Mouse (Mus musculus) heart, embryonic 12.5 days (tissue): ENCODE measurements around the gene Sec14l3. TPM values are rescaled to one million over a fixed set of nuclear protein-coding genes. Genes with fewer than 3 reads are reported as not detected.
"Not testable (repeated sequence)": the region's sequence is repeated elsewhere in the genome, so short reads cannot be mapped to it uniquely, and the experiment has no call there.

Experiments
- ATAC-seq: fragments of 200-750 bp; cut with Nextera tagmentation; 2 replicates; pipeline ENCODE4 v1.8.0; 2017; ENCODE audit warnings: moderate TSS enrichment, moderate library complexity; ENCODE audit not compliant: insufficient number of reproducible peaks, low FRiP score
- H3K27ac ChIP-seq: fragments of 300-500 bp; sonication (generic); 2 replicates; pipeline ENCODE4 v1.5.1; 2016; ENCODE audit warnings: mild to moderate bottlenecking, moderate library complexity; ENCODE audit not compliant: poor library complexity, severe bottlenecking
- H3K27me3 ChIP-seq: fragments of 300-500 bp; sonication (generic); replicated peaks from 2 replicates; pipeline ENCODE4 v1.6.1; 2016; ENCODE audit warnings: mild to moderate bottlenecking, moderate library complexity
- H3K36me3 ChIP-seq: fragments of 300-500 bp; sonication (generic); 2 replicates; pipeline ENCODE4 v1.6.1; 2016; ENCODE audit warnings: mild to moderate bottlenecking, moderate library complexity
- H3K4me1 ChIP-seq: fragments of 300-500 bp; sonication (generic); replicated peaks from 2 replicates; pipeline ENCODE4 v1.6.1; 2016; ENCODE audit warnings: mild to moderate bottlenecking
- H3K4me2 ChIP-seq: fragments of 300-500 bp; sonication (generic); 2 replicates; pipeline ENCODE4 v1.6.1; 2016; ENCODE audit warnings: mild to moderate bottlenecking, moderate library complexity
- H3K4me3 ChIP-seq: fragments of 300-500 bp; sonication (generic); 2 replicates; pipeline ENCODE4 v1.5.1; 2016; ENCODE audit warnings: mild to moderate bottlenecking
- H3K9ac ChIP-seq: fragments of 300-500 bp; sonication (generic); 2 replicates; pipeline ENCODE4 v1.6.1; 2016; ENCODE audit warnings: mild to moderate bottlenecking, moderate library complexity
- H3K9me3 ChIP-seq: fragments of 300-500 bp; sonication (generic); replicated peaks from 2 replicates; pipeline ENCODE4 v1.6.1; 2016; ENCODE audit warnings: mild to moderate bottlenecking, moderate library complexity
- WGBS: fragments of 180-500 bp; shearing (Covaris S2); methylation state at CpG from one replicate; pipeline ENCODE4 v1.1.7; 2016; 5-methylcytosine and 5-hydroxymethylcytosine counted together
- polyA plus RNA-seq: library from polyadenylated mRNA; unstranded; fragments of >200 nt; fragmentation: Nextera tagmentation; extraction: Ambion mirVana; gene quantifications from 2 replicates; pipeline ENCODE4 v1.2.1, GENCODE M21; 2016

Sec14l3 gene
- polyA plus RNA-seq, 1 experiment from 2014 or later, result not detected

GRCm38 (mm10) chr11:4105444-4105843 is 40.8 kb downstream of the Sec14l3 start:
- no peaks in the 10 kb centered on the region for H3K9me3 ChIP-seq
- no peak overlapping the region for H3K4me2 ChIP-seq
- no peak for ATAC-seq
- WGBS, result 69% methylated on average over 6 of the region's 6 CpGs
- H3K27ac ChIP-seq, result no peak overlapping the region
- no peak overlapping the region for H3K4me3 ChIP-seq
- H3K9ac ChIP-seq, result no peak overlapping the region
- no peaks in the 10 kb centered on the region for H3K36me3 ChIP-seq
- H3K27me3 ChIP-seq, result no peaks in the 10 kb centered on the region
- H3K4me1 ChIP-seq, result no peaks in the 10 kb centered on the region

- 88% methylated on average over 6 of the region's 6 CpGs for WGBS
- not testable (repeated sequence) for H3K9me3 ChIP-seq, H3K4me1 ChIP-seq, ATAC-seq, H3K36me3 ChIP-seq, H3K4me3 ChIP-seq, H3K9ac ChIP-seq, H3K4me2 ChIP-seq, H3K27me3 ChIP-seq, H3K27ac ChIP-seq
Measured at GRCm38 (mm10) chr11:4107901-4108300, 43.3 kb downstream of the Sec14l3 start.

GRCm38 (mm10) chr11:4108691-4109090 is 44.0 kb downstream of the Sec14l3 start:
- WGBS, result 73% methylated on average over 7 of the region's 7 CpGs
- Histone ChIP-seq H3K4me3 (no peak overlapping the region), H3K27me3 (no peaks in the 10 kb centered on the region), H3K4me1 (no peaks in the 10 kb centered on the region), H3K9ac (no peak overlapping the region), H3K27ac (no peak overlapping the region), H3K9me3 (no peaks in the 10 kb centered on the region), H3K4me2 (no peak overlapping the region), H3K36me3 (no peaks in the 10 kb centered on the region)
- no peak for ATAC-seq

GRCm38 (mm10) chr11:4112033-4112432 is 47.4 kb downstream of the Sec14l3 start:
- 81% methylated on average over 4 of the region's 4 CpGs for WGBS
- H3K9me3 ChIP-seq, result no peaks in the 10 kb centered on the region
- H3K9ac ChIP-seq, result no peak overlapping the region
- H3K36me3 ChIP-seq, result no peaks in the 10 kb centered on the region
- ATAC-seq, result no peak
- peaks cover 5% of the 10 kb centered on the region for H3K4me1 ChIP-seq
- H3K27me3 ChIP-seq, result peaks cover 11% of the 10 kb centered on the region
- H3K4me2 ChIP-seq, result no peak overlapping the region
- H3K27ac ChIP-seq, result no peak overlapping the region
- no peak overlapping the region for H3K4me3 ChIP-seq

GRCm38 (mm10) chr11:4112861-4113260 is 48.2 kb downstream of the Sec14l3 start:
- H3K4me2 ChIP-seq, result no peak overlapping the region
- peaks cover 20% of the 10 kb centered on the region for H3K27me3 ChIP-seq
- no peak overlapping the region for H3K27ac ChIP-seq
- H3K9ac ChIP-seq, result no peak overlapping the region
- 78% methylated on average over 6 of the region's 6 CpGs for WGBS
- H3K4me3 ChIP-seq, result no peak overlapping the region
- H3K36me3 ChIP-seq, result no peaks in the 10 kb centered on the region
- peaks cover 13% of the 10 kb centered on the region for H3K4me1 ChIP-seq
- no peak for ATAC-seq
- no peaks in the 10 kb centered on the region for H3K9me3 ChIP-seq

GRCm38 (mm10) chr11:4113496-4113895 is 48.9 kb downstream of the Sec14l3 start:
- Histone ChIP-seq H3K9me3 (no peaks in the 10 kb centered on the region), H3K4me1 (peaks cover 19% of the 10 kb centered on the region), H3K36me3 (no peaks in the 10 kb centered on the region), H3K9ac (no peak overlapping the region), H3K27me3 (peaks cover 20% of the 10 kb centered on the region), H3K4me2 (no peak overlapping the region), H3K27ac (no peak overlapping the region), H3K4me3 (no peak overlapping the region)
- 67% methylated on average over 4 of the region's 4 CpGs for WGBS
- no peak for ATAC-seq

- no peak for ATAC-seq
- Histone ChIP-seq H3K27ac (no peak overlapping the region), H3K9me3 (no peaks in the 10 kb centered on the region), H3K27me3 (peaks cover 21% of the 10 kb centered on the region), H3K36me3 (no peaks in the 10 kb centered on the region), H3K9ac (no peak overlapping the region), H3K4me3 (no peak overlapping the region), H3K4me2 (no peak overlapping the region), H3K4me1 (peaks cover 24% of the 10 kb centered on the region)
- 69% methylated on average over 6 of the region's 6 CpGs for WGBS
Measured at GRCm38 (mm10) chr11:4113970-4114369, 49.3 kb downstream of the Sec14l3 start.

- WGBS, result 75% methylated on average over 6 of the region's 6 CpGs
- not testable (repeated sequence) for H3K4me2 ChIP-seq, H3K27ac ChIP-seq, H3K36me3 ChIP-seq, H3K9me3 ChIP-seq, ATAC-seq, H3K4me3 ChIP-seq, H3K9ac ChIP-seq
- Histone ChIP-seq H3K4me1 (peaks cover 29% of the 10 kb centered on the region), H3K27me3 (peaks cover 27% of the 10 kb centered on the region)
Measured at GRCm38 (mm10) chr11:4114541-4114940, 49.9 kb downstream of the Sec14l3 start.

- WGBS, result 87% methylated on average over 4 of the region's 4 CpGs
- no peak overlapping the region for H3K9ac ChIP-seq
- no peak overlapping the region for H3K4me2 ChIP-seq
- no peak for ATAC-seq
- no peaks in the 10 kb centered on the region for H3K36me3 ChIP-seq
- H3K4me3 ChIP-seq, result no peak overlapping the region
- H3K4me1 ChIP-seq, result peaks cover 37% of the 10 kb centered on the region
- H3K27me3 ChIP-seq, result peaks cover 28% of the 10 kb centered on the region
- no peaks in the 10 kb centered on the region for H3K9me3 ChIP-seq
- H3K27ac ChIP-seq, result no peak overlapping the region
Measured at GRCm38 (mm10) chr11:4115407-4115806, 50.8 kb downstream of the Sec14l3 start.

- ATAC-seq, result no peak
- WGBS, result 57% methylated on average over 11 of the region's 11 CpGs
- H3K9me3 ChIP-seq, result no peaks in the 10 kb centered on the region
- no peak overlapping the region for H3K4me3 ChIP-seq
- H3K4me1 ChIP-seq, result peaks cover 37% of the 10 kb centered on the region
- no peak overlapping the region for H3K9ac ChIP-seq
- H3K27me3 ChIP-seq, result peaks cover 28% of the 10 kb centered on the region
- no peaks in the 10 kb centered on the region for H3K36me3 ChIP-seq
- H3K4me2 ChIP-seq, result no peak overlapping the region
- no peak overlapping the region for H3K27ac ChIP-seq
Measured at GRCm38 (mm10) chr11:4116458-4117141, 52.0 kb downstream of the Sec14l3 start.

GRCm38 (mm10) chr11:4117372-4118071 is 52.9 kb downstream of the Sec14l3 start:
- WGBS, result 16% methylated on average over 3 of the region's 3 CpGs
- H3K36me3 ChIP-seq, result no peaks in the 10 kb centered on the region
- peak overlapping the region; percentile 56 for H3K4me3 ChIP-seq
- H3K9me3 ChIP-seq, result no peaks in the 10 kb centered on the region
- no peak for ATAC-seq
- H3K27ac ChIP-seq, result no peak overlapping the region
- peak overlapping the region; percentile 96 for H3K4me2 ChIP-seq
- H3K4me1 ChIP-seq, result peaks cover 37% of the 10 kb centered on the region
- peak overlapping the region; percentile 66; the same call in 1 of the 2 replicates for H3K9ac ChIP-seq
- H3K27me3 ChIP-seq, result peaks cover 28% of the 10 kb centered on the region
